Comparison of ENCODE assay signal across 15 mouse cellular contexts in genomic region chr10:43750854-43751253, GRCm38 (mm10).
DNase-seq lines count a peak whose midpoint lies in the region; ATAC-seq and TF ChIP-seq lines count a peak whose summit lies in the region.
"Had no signal": no experiment of that assay in that cellular context is flagged by ENCODE, and none has a peak within 500 bp of the region (broad histone marks: within the 10 kb centered on the region; RNA-seq: fewer than 3 reads in every experiment).

No protein-coding gene starts in this region.

- no peak overlapping the region for H3K27ac ChIP-seq in kidney, embryonic 16.5 days (ENCODE audit: low read length)
- peak overlapping the region; percentile 81 for H3K27ac ChIP-seq in CH12.LX (ENCODE audit: insufficient read depth, low read depth)
- peak overlapping the region; percentile 58 for H3K27ac ChIP-seq in limb, embryonic 10.5 days
- H3K27ac ChIP-seq: heart, adult 2 months; hindbrain, embryonic 14.5 days had no signal

- H3K4me1 ChIP-seq in kidney, embryonic 16.5 days (ENCODE audit: insufficient read depth, low read length): peaks cover 21% of the 10 kb centered on the region
- peaks cover 28 to 61% of the 10 kb centered on the region in 2 experiments for H3K4me1 ChIP-seq in CH12.LX (ENCODE audit: control insufficient read depth in 1 of 2, insufficient read depth in 2 of 2)
- peaks cover 13% of the 10 kb centered on the region for H3K4me1 ChIP-seq in limb, embryonic 10.5 days

- dilution Hi-C loops in CH12.LX (cut with MboI; ENCODE audit: extremely low pct_ligation_motif_present, extremely low pct_unique_long_range_greater_than_20kb, low sequenced_read_pairs): no loop called here

- in situ Hi-C loops in CH12.LX (cut with MboI; ENCODE audit: low pct_ligation_motif_present, low pct_unique_long_range_greater_than_20kb, low sequenced_read_pairs): no loop called here

- TF ChIP-seq RAD21 in CH12.LX (IDR thresholded peaks at IDR 0.05; ENCODE audit: low read depth, low read length): no peak

- H3K9ac ChIP-seq in kidney, embryonic 16.5 days (replicated peaks; ENCODE audit: low read length): no peak overlapping the region
- peak overlapping the region; percentile 64 for H3K9ac ChIP-seq in CH12.LX (ENCODE audit: insufficient read depth, low read depth)
- H3K9ac ChIP-seq: hindbrain, embryonic 14.5 days had no signal

- TF ChIP-seq EP300 in CH12.LX (IDR thresholded peaks at IDR 0.05; ENCODE audit: low read length): peak; percentile 4; the same call in 1 of the 2 replicates

- no peak overlapping the region for H3K4me2 ChIP-seq in kidney, embryonic 16.5 days (replicated peaks; ENCODE audit: low read depth, low read length)
- H3K4me2 ChIP-seq in CH12.LX (ENCODE audit: insufficient read depth, low read depth, poor library complexity, severe bottlenecking): peak overlapping the region; percentile 63
- H3K4me2 ChIP-seq: hindbrain, embryonic 14.5 days; liver, embryonic 11.5 days had no signal

- no peaks in the 10 kb centered on the region for H3K36me3 ChIP-seq in kidney, embryonic 16.5 days (ENCODE audit: insufficient read depth, low read length)
- peaks cover 0 to 37% of the 10 kb centered on the region in 2 experiments for H3K36me3 ChIP-seq in CH12.LX (replicated peaks in 1 of 2; ENCODE audit: control insufficient read depth in 1 of 2, insufficient read depth in 1 of 2, low read length in 1 of 2)
- H3K36me3 ChIP-seq in limb, embryonic 10.5 days: no peaks in the 10 kb centered on the region
- H3K36me3 ChIP-seq: G1E had no signal

- H3K79me2 ChIP-seq in CH12.LX (replicated peaks; ENCODE audit: control insufficient read depth, extremely low read depth, insufficient read depth, poor library complexity, severe bottlenecking): peaks cover 16% of the 10 kb centered on the region; the same call in 1 of the 2 replicates

- no peaks in the 10 kb centered on the region for H3K27me3 ChIP-seq in kidney, embryonic 16.5 days (ENCODE audit: insufficient read depth, low read length)
- H3K27me3 ChIP-seq in CH12.LX (replicated peaks): no peaks in the 10 kb centered on the region
- H3K27me3 ChIP-seq in limb, embryonic 10.5 days (ENCODE audit: low read depth, poor library complexity, severe bottlenecking): no peaks in the 10 kb centered on the region
- H3K27me3 ChIP-seq: megakaryocyte, embryonic 14.5 days had no signal

- no peak overlapping the region for H3K4me3 ChIP-seq in kidney, embryonic 16.5 days (ENCODE audit: low read length)
- peak overlapping the region in 1 of 3 experiments; percentile 34 for H3K4me3 ChIP-seq in CH12.LX (replicated peaks in 1 of 3; ENCODE audit: low read depth in 2 of 3, low read length in 2 of 3, poor library complexity in 1 of 3)
- no peak overlapping the region for H3K4me3 ChIP-seq in limb, embryonic 10.5 days
- H3K4me3 ChIP-seq: heart, adult 2 months; megakaryocyte, embryonic 14.5 days had no signal

- TF ChIP-seq CTCF in CH12.LX (conservative IDR thresholded peaks at IDR 0.05 in 1 of 2, IDR thresholded peaks at IDR 0.05 in 1 of 2; ENCODE audit: low read depth in 2 of 2, low read length in 2 of 2): no peak

- no peak; the same call in 1 of the 2 replicates for ATAC-seq in kidney, embryonic 16.5 days (ENCODE audit: low FRiP score, low TSS enrichment)

- WGBS in kidney, embryonic 16.5 days: 49% methylated on average over 10 of the region's 10 CpGs
- WGBS in limb, embryonic 10.5 days: 84% methylated on average over 10 of the region's 10 CpGs

- DNase-seq in kidney, adult 18-20 months: peak; percentile 22
- peak; percentile 51 for DNase-seq in CH12.LX (ENCODE audit: extremely low read depth)
- peak; percentile 50 for DNase-seq in kidney, adult 9 months
- no peak for DNase-seq in limb, embryonic 10.5 days (ENCODE audit: low spot score)
- no peak for DNase-seq in right cerebral cortex, postnatal 10 days (ENCODE audit: low spot score in 2 of 2)
- DNase-seq in right cerebral cortex, postnatal 14 days: no peak
- DNase-seq: cerebellum, adult 9-11 months; heart, adult 2 months; layer of hippocampus, postnatal 36 days; right cerebral cortex, adult 18-20 months had no signal

- H3K9me3 ChIP-seq in kidney, embryonic 16.5 days (ENCODE audit: low read length): no peaks in the 10 kb centered on the region
- H3K9me3 ChIP-seq in CH12.LX (replicated peaks; ENCODE audit: low read length): peaks cover 8% of the 10 kb centered on the region
- H3K9me3 ChIP-seq in limb, embryonic 10.5 days (replicated peaks): no peaks in the 10 kb centered on the region
- H3K9me3 ChIP-seq: G1E had no signal

- peak; percentile 48; the same call in 1 of the 2 replicates for TF ChIP-seq POLR2A in CH12.LX (IDR thresholded peaks at IDR 0.05; ENCODE audit: low read depth, low read length)

TF ChIP-seq in CH12.LX, 34 proteins besides CTCF, POLR2A, EP300 and RAD21:
- TF ChIP-seq CHD1 (IDR thresholded peaks at IDR 0.05; ENCODE audit: low read depth, low read length) (peak; percentile 89; the same call in 1 of the 2 replicates), UBTF (IDR thresholded peaks at IDR 0.05; ENCODE audit: low read depth, low read length) (no peak), CHD2 (IDR thresholded peaks at IDR 0.05; ENCODE audit: low read length) (peak; percentile 32; the same call in 1 of the 2 replicates), BHLHE40 (IDR thresholded peaks at IDR 0.05; ENCODE audit: low read depth, low read length) (peak; percentile 94), HCFC1 (IDR thresholded peaks at IDR 0.05; ENCODE audit: low read depth, low read length) (peak; percentile 20; the same call in 1 of the 2 replicates), IRF4 (IDR thresholded peaks at IDR 0.05; ENCODE audit: low read depth, low read length) (peak; percentile 12; the same call in 1 of the 2 replicates), ELF1 (IDR thresholded peaks at IDR 0.05; ENCODE audit: low read depth, low read length) (peak; percentile 67), TCF12 (IDR thresholded peaks at IDR 0.05; ENCODE audit: low read depth, low read length) (peak; percentile 41; the same call in 1 of the 2 replicates), ZC3H11A (IDR thresholded peaks at IDR 0.05; ENCODE audit: low read depth, low read length) (no peak), PAX5 (IDR thresholded peaks at IDR 0.05; ENCODE audit: low read length) (no peak), POLR2AphosphoS2 (IDR thresholded peaks at IDR 0.05; ENCODE audit: low read depth, low read length) (0 out of 2 replicates have a peak, but pooled peaks have one; percentile 66), GABPA (IDR thresholded peaks at IDR 0.05; ENCODE audit: insufficient replicate concordance, low read depth, low read length) (no peak), SIN3A (IDR thresholded peaks at IDR 0.05; ENCODE audit: low read length) (peak; percentile 80), MAX (IDR thresholded peaks at IDR 0.05; ENCODE audit: low read length) (peak; percentile 45; the same call in 1 of the 2 replicates), MEF2A (IDR thresholded peaks at IDR 0.05; ENCODE audit: borderline replicate concordance, low read depth, low read length) (peak; percentile 59; the same call in 1 of the 2 replicates), E2F4 (IDR thresholded peaks at IDR 0.05; ENCODE audit: insufficient replicate concordance, low read depth, low read length) (no peak), MXI1 (IDR thresholded peaks at IDR 0.05; ENCODE audit: low read depth, low read length) (peak; percentile 34; the same call in 1 of the 2 replicates), ETS1 (conservative IDR thresholded peaks at IDR 0.05; ENCODE audit: low read depth, low read length) (peak; percentile 65), KAT2A (IDR thresholded peaks at IDR 0.05; ENCODE audit: insufficient replicate concordance, low read length) (no peak)

Comparison
In these comparisons a context has a peak if more than half of its experiments do, and no peak if none do; other contexts are left out.
1. DNase-seq: peak in kidney, adult 18-20 months (single experiment), CH12.LX (single experiment) and kidney, adult 9 months (single experiment); none in limb, embryonic 10.5 days (single experiment), right cerebral cortex, postnatal 10 days (0 of 2) and right cerebral cortex, postnatal 14 days (single experiment).